Mouse (Mus musculus): ENCODE measurements around the gene Cyp26a1.

Cyp26a1 gene

GRCm38 (mm10) chr19:37698273-37699160, 919 bp downstream of the Cyp26a1 start:
- no peak for DNase-seq (ENCODE audit: extremely low read depth, low read depth)

- no peak for DNase-seq (ENCODE audit: extremely low read depth, low read depth)
These were observed 2.1 kb downstream of the Cyp26a1 start for GRCm38 (mm10) chr19:37699711-37700110.

- no peak for DNase-seq (ENCODE audit: extremely low read depth, low read depth)
These were observed 4.9 kb downstream of the Cyp26a1 start for GRCm38 (mm10) chr19:37702377-37703076.

DNA sequence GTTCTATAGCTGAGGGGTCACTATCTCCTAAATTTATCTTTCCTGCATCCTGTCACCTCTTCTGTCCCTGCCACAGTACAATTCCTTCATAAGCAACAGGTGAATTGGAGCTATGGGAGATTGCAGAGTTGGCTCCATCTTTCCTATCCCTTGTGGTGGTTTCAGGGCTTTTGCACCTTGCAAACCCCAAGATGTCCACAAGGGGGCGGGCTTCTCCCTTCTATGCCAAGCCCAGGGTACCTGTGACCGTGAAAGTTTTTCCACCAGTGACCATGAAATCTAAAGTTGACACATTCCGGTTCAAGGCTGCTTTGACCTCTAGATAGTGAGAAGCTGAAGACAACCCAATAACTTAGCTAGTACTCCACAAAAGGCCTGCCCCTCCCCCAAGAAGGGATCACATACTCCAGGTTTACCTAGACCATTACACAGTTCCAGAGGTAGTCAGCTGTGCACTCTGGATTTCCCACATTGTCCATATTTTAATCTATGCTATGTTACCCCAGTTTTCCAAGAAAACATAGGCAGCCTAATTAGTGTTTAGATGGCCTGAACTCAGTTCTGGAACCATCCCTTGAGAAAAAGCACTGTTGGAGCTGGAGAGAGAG, 6.4 kb downstream of the Cyp26a1 start:
- no peak for DNase-seq (ENCODE audit: extremely low read depth, low read depth)

GRCm38 (mm10) chr19:37705722-37706121, 8.1 kb downstream of the Cyp26a1 start:
- no peak for DNase-seq (ENCODE audit: extremely low read depth, low read depth)

- DNase-seq (ENCODE audit: extremely low read depth, low read depth), result no peak
These were observed 17.1 kb downstream of the Cyp26a1 start for GRCm38 (mm10) chr19:37714681-37715080.

GRCm38 (mm10) chr19:37715980-37716379, 18.4 kb downstream of the Cyp26a1 start:
- DNase-seq (ENCODE audit: extremely low read depth, low read depth), result peak; percentile 73

GRCm38 (mm10) chr19:37716524-37717175, 19.1 kb downstream of the Cyp26a1 start:
- no peak for DNase-seq (ENCODE audit: extremely low read depth, low read depth)

DNA sequence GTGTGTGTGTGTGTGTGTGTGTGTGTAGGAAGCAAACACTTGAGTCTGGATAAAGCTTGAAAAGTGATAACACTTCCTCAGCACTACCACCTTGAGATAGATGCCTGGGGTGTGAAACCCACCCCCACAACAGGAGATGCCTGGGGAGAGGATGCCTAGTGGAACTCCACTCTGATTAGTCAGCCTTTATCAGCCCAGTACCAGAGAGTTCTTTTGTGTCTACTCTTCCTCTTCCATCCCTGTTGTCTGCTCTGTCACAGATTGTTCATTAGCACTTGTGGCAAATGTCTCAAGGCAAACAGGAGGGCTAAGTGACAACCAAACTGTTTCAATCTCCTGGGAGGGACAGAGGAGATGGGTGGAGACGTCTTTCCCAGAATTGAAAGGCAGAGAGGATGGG, 21.6 kb downstream of the Cyp26a1 start:
- DNase-seq (ENCODE audit: extremely low read depth, low read depth), result peak; percentile 47

- DNase-seq (ENCODE audit: extremely low read depth, low read depth), result no peak
These were observed 27.0 kb downstream of the Cyp26a1 start for GRCm38 (mm10) chr19:37724591-37724990.

DNA sequence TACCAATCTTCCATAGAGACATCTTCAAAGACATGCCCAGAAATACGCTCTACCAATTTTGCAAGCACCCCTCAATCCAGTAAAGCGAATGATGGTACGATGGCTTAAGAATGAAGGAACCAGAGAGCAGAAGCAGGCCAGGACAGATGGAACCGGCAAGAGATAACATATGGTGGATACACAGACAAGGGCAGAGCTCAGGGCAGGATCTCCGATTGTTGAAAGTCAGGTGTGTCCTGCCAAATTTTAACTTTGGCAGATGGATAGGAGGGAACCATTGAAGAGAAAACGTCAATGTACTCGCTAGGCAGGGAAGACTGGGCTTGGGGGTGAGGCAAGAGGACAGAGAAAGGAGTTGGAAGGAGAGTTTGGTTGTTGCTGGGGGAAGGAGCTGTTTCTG, 29.0 kb downstream of the Cyp26a1 start:
- no peak for DNase-seq (ENCODE audit: extremely low read depth, low read depth)

- no peak for DNase-seq (ENCODE audit: extremely low read depth, low read depth)
These were observed 29.8 kb downstream of the Cyp26a1 start for GRCm38 (mm10) chr19:37727366-37727765.

DNA sequence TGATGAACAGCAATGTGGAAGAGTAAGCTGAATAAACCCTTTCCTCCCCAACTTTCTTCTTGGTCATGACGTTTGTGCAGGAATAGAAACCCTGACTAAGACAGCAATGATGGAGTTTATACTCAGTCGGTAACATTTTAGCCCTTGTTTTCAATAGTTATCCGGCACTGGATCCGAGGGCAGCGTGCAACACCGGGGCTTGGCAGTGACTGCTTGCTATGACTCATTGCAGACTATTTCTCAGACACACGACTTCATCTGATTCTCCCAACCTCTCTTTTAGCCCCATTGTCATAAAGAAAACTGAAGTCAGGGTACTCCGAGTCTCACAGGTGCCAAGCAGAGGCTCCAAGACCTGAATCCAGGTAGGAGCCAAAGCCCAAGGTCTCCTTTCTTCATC, 37.8 kb downstream of the Cyp26a1 start:
- DNase-seq (ENCODE audit: extremely low read depth, low read depth), result no peak

GRCm38 (mm10) chr19:37738575-37738974, 41.0 kb downstream of the Cyp26a1 start:
- no peak for DNase-seq (ENCODE audit: extremely low read depth, low read depth)

DNA sequence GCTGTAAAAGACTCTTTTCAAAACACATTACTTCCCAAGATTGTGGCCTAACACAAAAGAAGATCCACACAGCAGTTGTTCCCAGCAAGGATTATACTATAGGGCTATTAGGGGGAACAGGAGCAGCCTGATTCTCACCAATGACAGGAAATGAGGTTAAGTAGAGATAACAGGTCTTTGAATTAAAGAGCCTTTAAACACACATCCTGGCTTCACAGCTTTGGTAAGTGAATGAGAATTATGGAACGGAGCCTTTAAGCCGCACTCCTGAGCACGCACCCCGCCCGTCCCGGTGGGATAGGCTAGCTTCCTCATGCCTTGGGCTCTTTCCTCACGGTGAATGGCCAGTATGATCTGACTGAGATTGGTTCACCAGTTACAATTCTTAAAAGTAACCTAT, 42.4 kb downstream of the Cyp26a1 start:
- DNase-seq (ENCODE audit: extremely low read depth, low read depth), result no peak
